Mouse (Mus musculus) Muller cell, postnatal 12 days (primary cell): ENCODE results near the gene Gm39566.
"Not testable (repeated sequence)": the region's sequence is repeated elsewhere in the genome, so short reads cannot be mapped to it uniquely, and the experiment has no call there.

Source experiments
- DNase-seq: peaks from one replicate; pipeline ENCODE4 v3.0.0-alpha.2; 2015; ENCODE audit errors: inconsistent ontology term

Gene Gm39566

DNA sequence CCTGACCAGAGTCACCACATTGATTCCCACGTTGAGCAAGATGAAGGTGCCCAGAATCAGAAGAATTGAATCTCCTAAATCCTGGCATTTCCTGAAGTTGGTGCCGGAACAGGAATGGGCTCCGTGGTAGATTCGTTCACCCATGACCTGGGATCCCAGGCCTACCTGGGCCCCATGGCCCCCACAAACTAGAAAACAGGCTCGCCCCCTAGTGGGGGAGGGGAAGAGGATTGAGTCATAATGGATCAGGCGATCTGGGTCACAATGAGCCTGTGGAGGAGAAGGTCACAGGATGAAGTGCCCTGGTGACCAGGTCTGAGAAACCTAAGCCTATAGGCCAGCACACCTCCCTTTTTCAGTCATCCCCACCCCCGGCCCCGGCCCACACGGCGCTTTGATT lies at the start of gene Gm39566:
Gene Gm39566, minus strand, starts transcription at position 144 of the 400 bp plus-strand sequence.
- DNase-seq = no peak

DNA sequence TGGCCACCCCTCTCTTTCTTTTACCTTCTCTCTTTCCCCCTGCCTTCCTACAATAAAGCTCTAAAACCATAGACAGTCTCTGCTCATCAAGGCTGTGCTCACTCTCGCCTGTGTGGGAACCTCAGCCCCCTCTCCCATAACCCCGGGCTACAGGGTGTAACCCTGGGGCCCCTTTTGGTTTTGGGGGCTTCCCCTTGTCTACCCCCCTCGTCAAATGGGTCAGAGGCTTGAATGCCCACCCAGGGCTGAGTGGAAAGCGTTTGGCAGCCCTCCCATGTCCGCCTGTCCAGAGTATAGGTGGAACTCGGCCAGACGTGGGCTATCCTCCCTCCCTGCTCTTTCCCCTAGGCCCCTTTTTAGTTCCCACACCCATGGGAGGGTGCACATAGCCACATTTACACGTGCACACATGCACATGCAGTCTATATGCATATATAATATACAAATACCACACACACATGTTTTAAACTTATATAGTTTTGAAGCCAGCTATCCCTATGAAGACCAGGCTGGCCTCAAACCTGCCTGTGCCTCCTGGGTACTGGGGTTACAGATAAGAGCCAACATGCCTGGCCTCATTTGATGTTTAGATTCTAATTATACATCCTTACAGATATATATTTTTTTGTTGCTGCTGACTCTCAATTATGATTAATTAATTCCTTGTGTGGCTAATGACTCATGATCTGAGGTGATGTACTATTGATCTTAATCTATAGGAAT lies 49.2 kb upstream of the Gm39566 start:
- no peak for DNase-seq

DNA sequence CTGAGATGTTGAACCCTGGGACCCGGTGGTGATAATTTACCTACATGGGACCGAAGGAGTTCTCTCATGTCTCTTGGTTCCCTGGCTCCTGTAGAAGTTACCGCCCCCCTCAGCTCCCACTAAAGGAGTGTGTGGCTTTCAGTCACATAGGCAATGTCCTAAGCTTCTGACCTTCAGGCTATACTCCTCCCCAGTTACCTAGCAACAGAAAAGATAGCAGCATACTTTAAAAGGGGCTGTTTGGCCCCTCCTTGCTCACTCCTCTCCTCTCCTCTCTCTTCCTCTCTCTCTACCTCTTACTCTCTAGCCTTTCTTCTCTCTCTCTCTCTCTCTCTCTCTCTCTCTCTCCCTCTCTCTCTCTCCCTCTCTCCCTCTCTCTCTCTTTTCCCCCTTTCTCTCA lies 48.6 kb upstream of the Gm39566 start:
- DNase-seq = not testable (repeated sequence)

DNA sequence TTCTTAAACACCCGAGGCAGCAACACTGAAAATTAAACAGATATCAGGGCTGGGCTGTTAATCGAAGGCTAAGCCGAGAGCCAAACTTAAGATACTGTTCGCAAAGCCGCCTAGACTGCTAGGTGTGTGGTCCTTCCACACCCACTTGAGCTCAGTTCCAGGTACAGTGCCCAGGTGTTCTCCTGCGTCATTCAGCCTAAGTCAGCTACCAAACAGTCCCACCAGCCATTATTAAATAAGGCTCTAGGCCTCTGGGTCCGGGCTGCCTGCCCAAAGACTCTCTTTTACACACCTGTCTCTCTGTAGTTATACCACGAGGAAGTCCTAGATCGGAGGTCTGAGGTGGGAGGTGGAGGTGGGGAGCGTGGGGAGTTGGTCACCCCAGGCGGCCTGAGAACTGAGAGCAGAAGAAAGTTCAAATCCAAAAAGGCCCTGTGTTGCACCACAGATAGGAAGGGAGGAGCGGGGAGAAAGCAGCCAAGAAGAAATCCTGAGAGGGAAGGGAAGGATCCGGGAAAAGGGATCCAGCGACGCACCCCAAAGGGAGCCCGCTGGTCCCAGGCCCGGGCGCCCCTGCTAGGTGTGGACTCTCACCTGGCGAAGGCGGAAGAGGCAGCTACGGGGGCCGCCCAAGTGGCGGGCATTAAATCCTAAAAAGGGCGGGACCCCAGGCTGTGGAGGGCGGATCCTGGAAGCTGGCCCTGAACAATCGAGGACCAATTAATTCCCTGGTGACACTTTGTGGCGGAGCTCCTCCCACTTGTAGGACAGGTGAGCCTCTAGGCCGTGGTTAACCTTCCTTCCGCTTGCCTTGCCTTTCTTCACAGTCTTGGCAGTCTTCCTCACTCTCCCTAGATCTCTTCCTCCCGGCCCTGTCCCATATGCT lies 43.3 kb upstream of the Gm39566 start, which contains the start of gene Tnk1:
Gene Tnk1, minus strand, starts transcription at position 618 of the 886 bp plus-strand sequence.
- no peak for DNase-seq

DNA sequence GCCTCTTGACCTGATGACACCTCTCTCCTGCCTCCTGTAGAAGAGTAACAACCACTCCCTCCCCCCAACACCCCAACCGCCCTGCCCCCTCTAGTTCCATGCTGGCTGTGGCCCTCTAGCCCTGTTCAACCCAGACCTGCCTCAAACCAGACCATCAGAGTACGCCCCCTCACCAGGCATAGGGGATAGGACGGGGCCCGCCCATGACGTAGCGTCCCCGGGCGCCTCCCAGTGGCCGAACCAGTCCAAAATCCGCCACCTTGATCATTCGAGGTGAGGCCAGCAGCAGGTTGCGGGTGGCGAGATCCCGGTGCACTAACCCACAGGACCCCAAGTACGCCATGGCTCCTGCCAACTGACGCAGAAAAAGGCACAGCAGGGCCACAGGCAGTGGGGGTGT lies 40.2 kb upstream of the Gm39566 start:
- peak; percentile 22 for DNase-seq

DNA sequence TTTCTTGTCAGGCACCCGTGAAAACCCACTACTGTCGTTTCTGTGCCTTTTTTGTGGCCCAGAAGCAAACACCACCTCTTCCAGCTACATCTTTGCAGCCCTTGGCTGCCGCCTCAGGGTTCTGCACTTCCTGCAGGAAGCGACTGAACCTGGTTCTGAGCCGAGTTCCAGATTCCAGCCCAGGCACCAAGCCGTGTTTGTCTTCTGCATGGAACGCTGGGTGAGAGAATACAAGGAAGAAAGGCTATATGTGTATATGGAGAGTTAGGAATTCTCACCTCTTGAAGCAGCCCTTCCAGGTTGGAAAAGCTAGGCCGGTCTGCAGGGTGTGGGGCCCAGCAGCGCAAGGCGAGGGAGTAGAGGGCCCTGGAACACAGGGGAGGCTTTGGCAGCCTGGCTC lies 39.6 kb upstream of the Gm39566 start:
- DNase-seq = no peak

DNA sequence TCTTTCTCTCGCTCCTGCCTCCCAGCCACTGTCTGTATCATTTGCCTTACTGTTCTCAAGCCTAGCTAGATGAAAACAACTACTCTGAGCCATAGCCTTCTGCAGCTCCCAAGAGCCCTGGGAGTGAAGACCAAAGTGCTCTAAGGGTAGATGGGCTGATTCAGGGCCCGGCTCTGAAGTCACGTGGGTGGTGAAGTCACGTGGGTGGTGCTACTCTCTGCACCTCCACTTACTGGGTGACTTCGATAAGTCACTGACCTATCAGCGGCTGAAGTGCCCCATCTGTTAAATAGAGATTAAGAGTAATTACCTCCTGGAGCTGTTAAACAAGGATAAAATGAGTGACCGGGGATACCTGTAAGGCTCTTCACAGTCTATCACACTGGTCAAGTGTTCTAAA lies 38.9 kb upstream of the Gm39566 start:
- DNase-seq = no peak

DNA sequence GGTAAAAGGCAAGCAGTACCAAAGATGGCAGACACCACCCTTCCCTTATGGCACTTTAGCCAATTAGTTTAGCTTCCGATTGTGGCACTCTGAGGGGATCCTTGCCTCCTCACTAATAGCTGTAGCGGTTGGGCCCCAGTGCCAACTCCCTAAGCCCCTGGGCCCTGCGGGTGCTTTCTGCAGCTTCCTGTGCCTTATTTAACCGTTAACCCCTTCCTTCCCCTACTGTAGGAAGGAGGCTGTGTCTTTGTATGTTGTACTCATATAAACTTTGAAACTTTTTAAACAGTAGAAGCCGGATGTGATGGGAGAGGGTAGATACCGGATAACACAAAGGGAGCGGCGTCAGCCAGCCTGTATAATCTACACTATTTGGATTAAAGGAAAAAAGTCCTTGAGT lies 35.7 kb upstream of the Gm39566 start:
- no peak for DNase-seq

DNA sequence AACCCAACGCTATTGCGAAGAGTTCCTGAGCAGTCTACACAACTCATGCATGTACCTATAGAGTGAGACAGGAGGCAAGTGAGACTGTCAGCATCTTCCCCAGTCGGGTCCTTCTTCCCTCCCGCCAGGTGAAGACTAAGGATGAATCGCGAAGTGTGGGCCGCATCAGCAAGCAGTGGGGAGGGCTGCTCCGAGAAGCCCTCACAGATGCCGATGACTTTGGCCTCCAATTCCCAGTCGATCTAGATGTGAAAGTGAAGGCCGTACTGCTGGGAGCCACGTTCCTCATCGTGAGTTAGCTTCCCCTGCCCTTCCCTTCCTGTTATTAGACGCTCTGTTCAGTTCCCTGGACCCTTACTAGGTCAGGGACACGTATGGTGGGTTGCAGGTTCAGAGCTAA lies 34.8 kb upstream of the Gm39566 start:
- DNase-seq = no peak

DNA sequence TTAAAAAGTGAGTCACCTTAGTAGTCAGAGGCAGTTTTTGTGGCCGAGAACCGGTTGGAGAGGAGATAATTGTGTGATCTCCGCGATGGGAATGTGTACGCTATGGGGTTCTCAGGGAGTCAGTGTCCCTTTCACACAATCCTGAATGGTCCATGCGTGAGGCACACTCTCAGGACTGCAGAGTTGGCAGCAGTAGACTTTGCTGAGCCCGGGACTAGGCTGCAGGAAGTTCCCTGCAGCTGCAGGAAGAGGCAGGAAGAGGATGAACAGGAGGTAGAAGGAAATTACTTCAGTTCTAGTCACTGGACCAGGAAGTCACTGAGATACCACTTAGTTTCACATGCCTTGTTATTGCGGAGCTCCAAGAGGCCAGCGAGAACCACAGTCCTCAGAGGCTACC lies 34.0 kb upstream of the Gm39566 start:
- no peak for DNase-seq

DNA sequence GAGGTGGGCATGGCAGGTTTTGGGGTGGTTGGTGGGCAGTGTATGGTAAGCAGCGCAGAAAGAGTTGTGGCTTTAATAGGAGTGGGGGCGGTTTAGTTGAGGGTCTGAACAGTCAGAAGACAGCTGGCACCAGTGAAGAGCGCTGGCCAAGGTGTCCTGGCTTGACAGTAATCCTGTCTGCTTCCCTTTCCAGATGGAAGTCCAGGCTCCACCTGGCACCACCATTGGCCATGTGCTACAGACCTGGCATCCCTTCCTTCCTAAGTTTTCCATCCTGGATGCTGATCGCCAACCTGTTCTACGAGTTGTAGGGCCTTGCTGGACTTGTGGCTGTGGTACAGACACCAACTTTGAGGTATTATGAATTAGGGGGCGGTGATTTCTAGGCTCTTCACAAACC lies 32.9 kb upstream of the Gm39566 start:
- no peak for DNase-seq

DNA sequence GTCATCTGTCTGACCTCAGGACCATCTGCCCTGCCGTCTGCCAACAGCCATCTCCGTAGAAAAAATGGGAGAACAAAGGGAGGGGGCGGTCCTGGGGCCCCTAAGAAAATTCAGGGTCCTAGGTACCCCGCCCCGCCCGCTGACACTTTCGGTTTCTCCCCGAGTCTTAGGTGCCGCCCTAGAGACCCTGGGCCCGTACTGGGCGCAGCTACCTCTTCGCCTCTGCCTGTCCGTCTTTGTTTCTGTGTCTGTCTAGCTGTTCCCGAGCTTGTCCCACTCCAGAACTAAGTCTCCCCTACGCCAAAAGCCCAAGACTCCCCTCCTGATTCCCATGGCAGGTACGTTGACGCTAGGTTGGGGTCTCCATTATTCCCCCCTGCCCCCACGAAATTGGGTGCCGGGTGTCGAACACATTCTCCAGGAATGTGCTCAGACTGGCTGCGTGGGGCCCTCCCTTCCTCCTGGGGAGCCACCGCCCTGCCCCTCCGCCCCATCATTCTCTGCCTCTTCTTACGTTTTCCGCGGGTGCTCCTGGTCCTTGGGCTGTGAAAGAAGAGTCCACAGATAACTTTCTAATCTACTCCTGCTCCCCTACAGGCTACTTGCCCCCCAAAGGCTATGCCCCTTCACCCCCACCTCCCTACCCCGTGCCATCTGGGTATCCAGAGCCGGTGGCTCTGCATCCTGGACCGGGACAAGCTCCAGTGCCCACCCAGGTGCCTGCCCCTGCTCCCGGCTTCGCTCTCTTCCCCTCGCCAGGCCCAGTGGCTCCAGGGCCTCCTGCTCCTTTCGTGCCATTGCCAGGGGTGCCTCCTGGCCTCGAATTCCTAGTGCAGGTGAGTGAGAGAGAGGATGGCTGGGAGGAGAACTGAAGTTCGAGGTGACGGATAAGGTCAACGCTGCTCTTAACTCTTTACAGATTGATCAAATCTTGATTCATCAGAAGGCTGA lies 31.9 kb upstream of the Gm39566 start:
- DNase-seq = peak; percentile 42

DNA sequence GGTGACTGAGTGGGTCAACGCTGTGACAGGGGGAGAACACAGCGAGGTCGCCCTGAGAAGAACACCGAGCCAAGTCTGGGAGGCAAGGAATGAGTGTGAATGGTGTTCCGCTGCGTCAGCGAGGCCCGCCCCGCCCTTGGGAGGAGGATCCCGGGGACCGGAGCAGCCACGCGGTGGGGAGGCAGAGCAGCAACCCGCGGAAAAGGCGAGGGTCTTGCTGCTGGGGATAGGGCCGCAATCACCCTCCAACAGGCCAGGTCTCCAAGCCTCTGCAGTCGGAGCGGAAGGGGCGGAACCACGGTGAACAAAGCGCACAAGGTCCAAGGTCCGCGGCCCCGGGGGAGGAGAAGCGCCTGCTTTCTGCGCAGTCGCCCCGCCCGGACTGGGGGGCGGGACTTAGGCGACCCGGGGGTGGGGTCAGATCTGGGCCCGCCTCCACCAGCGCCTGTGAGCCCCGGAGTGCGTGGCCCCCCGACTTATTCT lies 31.1 kb upstream of the Gm39566 start, which contains the start of gene Plscr3:
Gene Plscr3, plus strand, starts transcription at position 179 of the 483 bp plus-strand sequence.
- DNase-seq = peak; percentile 95

DNA sequence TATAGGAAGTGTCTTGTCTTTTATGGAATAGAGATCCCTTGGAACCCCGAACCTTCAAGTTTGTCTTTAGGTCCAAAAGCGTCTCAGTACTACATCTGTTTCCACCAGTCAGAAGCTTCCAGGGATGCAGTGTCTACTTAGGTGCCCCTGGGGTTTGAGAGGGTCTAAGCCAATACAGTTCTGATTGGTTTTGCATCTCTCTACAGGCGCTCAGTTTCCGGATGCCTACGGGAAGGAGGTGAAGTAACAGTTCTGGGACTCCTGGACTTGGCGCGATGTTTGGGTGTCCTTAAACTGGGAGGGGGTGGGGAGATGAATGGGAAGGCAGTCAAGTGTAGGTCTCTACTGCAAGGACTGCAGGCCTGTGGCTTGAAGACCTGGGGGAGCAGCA lies 23.6 kb upstream of the Gm39566 start:
- DNase-seq = no peak

DNA sequence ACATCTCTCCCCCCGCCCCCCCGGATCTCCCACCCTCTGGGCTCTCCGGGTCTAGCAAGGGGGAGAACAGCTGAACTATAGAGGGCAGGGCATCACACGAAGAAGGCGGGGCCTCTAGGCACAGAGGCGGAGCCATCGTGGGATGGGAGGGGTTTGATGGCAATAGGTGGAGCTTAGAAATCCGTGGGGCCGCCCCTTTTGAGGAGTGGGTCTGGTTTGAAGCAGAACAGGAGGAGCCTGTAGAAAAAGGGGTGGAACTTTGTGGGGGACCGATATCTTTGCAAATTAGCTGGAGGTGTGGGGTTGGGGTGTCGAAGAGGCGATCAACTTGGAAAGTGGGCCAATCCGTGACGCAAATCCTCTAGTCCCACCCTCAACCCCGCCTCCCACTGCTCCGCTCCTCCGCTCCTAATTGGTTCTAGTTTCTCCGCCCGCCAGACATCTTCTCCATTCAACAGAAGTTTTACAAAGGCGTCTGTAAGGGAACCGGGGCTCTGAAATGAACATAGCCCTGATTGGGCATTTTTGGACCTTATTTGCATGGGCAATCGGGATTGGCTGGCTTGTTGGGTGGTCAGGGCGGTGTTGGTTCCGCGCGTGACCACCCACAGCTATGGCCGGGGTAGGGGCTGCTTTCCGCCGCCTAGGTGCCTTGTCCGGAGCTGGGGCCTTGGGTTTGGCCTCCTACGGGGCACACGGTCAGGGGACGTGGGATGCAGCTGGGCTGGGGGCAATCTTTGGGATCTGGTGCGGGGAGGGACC lies 23.0 kb upstream of the Gm39566 start, which contains the start of gene Tmem256:
Gene Tmem256, plus strand, starts transcription at position 563 of the 762 bp plus-strand sequence.
- DNase-seq = peak; percentile 99

DNA sequence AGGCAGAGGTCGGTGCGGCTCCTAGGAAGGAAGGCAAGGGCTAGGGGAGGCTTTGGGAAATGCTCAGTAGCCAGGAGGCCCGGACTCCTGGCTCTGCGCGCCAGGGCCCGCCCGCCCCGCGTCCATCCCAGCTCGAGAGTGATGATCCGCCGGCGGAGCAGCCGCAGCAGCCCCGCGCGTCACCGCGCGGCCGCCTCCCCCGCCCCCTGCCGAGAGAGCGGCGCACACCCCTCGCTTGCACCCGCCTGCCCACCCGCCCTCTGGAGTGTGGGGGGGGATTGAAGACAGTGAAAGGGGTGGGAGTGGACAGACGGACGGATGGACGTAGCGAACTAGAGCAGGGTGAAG lies 22.5 kb upstream of the Gm39566 start, which contains the start of gene Nlgn2:
Gene Nlgn2, minus strand, starts transcription at position 181 of the 348 bp plus-strand sequence.
- DNase-seq = no peak

DNA sequence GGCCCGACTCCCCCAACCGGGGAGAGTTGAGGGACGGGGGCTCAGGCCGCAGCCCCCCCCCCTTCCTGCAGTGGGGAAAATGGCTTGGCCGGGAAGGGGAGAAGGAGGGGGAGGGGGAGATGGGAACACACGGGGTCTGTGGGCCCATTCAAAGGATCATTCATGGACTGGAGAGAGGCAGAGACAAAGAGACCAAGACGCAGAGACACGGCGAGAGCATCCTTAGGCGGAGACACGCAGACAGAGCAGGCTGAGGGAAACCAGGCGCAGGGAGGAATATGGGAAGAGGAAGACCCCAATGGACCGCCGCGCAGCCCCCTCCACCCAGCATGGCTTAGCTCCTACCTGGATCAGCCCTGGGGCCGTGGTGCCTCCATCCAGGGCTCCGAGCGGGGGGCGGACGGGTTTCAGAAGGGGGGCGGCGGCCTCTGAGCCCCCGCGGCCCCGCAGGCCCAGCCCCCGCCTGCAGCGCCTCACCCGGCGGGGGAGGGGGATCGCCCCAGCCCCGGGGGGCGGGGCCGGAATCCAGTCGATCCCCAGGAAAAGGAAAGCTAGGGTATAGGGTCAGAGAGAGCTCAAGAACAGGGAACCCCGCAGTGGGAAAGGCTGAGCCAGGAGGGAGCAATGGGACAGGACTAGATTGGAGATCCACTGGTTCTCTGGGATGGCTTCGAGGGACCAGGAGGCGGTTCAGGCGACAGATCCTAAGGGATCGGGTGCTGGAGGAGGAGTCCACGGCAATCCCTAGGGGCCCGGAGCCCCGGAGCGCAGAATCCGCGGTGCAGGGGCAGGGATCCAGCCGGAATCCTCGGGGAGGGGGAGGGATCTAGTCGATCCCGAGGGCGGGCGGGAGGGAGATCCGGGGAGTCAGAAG lies 21.8 kb upstream of the Gm39566 start:
- peak; percentile 64 for DNase-seq

DNA sequence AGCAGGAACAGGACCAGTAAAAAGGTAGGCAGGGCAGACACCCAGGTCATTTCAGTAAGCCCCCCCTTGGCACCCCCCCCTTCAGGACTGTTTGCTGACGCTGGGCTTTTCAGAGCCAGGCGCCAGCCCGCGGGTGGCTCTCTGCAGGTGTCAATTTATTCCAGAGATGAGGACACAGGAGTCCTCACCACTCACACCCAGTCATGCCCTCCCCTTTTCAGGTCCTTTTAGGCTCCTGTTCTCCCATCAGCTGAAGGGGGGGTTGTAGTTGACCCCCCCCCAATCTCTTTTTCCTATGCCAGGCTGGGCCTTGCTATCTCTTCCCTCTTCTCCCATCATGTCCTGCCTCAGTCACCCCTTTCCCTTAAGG lies 20.9 kb upstream of the Gm39566 start:
- DNase-seq = no peak

DNA sequence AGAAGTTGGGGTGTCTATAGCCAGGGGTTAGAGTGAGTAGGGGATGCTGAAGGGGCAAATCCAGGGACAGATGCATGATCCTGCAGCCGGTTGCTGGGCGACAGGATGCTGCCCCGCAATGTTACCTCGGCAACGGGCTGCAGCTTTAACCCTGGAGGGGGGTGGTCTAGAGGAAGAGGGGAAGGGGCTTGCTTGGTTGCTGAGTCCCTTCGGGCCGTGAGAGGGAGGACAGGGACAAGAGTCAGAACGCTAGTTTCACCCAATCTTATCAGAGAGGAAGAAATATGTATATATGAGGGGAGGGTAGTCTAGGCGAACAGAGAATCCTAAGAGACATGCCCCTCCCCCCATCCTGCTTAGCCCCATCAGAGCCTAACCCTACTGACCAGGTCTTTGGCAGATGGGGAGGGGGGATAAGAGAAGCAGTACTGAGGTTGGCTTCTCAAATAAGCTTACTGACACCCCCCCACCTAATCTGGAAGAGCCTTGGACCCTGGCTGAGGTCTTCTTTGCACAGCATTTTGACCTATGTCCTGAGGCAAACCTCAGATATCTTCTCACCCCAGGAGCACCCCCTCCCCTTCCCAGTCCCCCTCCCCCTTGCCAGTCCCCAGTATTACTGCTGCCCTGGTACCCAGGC lies 20.3 kb upstream of the Gm39566 start:
- peak; percentile 5 for DNase-seq
